Mouse (Mus musculus): ENCODE data around the gene Pgpep1. TPM values are rescaled to one million over a fixed set of nuclear protein-coding genes. Genes with fewer than 3 reads are reported as not detected.
A peak's percentile ranks its signal among the peaks of the same experiment; 100 is the strongest.

The Pgpep1 gene
- polyA plus RNA-seq, 1 experiment: 18.2 TPM

GRCm38 (mm10) chr8:70697366-70698250, 37.4 kb upstream of the Pgpep1 start:
- 69% methylated on average over 12 of the region's 12 CpGs for WGBS
- Histone ChIP-seq H3K27ac (ENCODE audit: insufficient read depth, low read length) (peak overlapping the region; percentile 96), H3K4me3 (ENCODE audit: extremely low read depth, insufficient read depth, insufficient read length) (peak overlapping the region; percentile 31), H3K27me3 (ENCODE audit: control insufficient read depth, insufficient read depth, low read length) (no peaks in the 10 kb centered on the region), H3K4me1 (ENCODE audit: control insufficient read depth, insufficient read depth, insufficient read length) (peaks cover 48% of the 10 kb centered on the region), H3K36me3 (ENCODE audit: control insufficient read depth, insufficient read depth, low read length) (peaks cover 7% of the 10 kb centered on the region)
- DNase-seq (ENCODE audit: low read depth in 1 of 2, low spot score in 2 of 2): no peak
- no peak for TF ChIP-seq POLR2A (IDR thresholded peaks at IDR 0.05; ENCODE audit: low read depth, low read length)

- Histone ChIP-seq H3K36me3 (ENCODE audit: control insufficient read depth, insufficient read depth, low read length) (peaks cover 6% of the 10 kb centered on the region), H3K4me3 (ENCODE audit: extremely low read depth, insufficient read depth, insufficient read length) (no peak overlapping the region), H3K27ac (ENCODE audit: insufficient read depth, low read length) (peak overlapping the region; percentile 67), H3K4me1 (ENCODE audit: control insufficient read depth, insufficient read depth, insufficient read length) (peaks cover 48% of the 10 kb centered on the region), H3K27me3 (ENCODE audit: control insufficient read depth, insufficient read depth, low read length) (no peaks in the 10 kb centered on the region)
- 77% methylated on average over 4 of the region's 4 CpGs for whole genome bisulfite sequencing
- no peak for DNase-seq (ENCODE audit: low read depth in 1 of 2, low spot score in 2 of 2)
- no peak for TF ChIP-seq CTCF (IDR thresholded peaks at IDR 0.05; ENCODE audit: extremely low read depth, insufficient read depth, insufficient read length, insufficient replicate concordance)
- no peak for TF ChIP-seq POLR2A (IDR thresholded peaks at IDR 0.05; ENCODE audit: low read depth, low read length)
These were observed 36.8 kb upstream of the Pgpep1 start for GRCm38 (mm10) chr8:70696946-70697345.

GRCm38 (mm10) chr8:70696019-70696885, 36.1 kb upstream of the Pgpep1 start:
- DNase-seq (ENCODE audit: low read depth in 1 of 2, low spot score in 2 of 2): peak in 1 of 2 experiments; percentile 61
- H3K4me3 ChIP-seq (ENCODE audit: extremely low read depth, insufficient read depth, insufficient read length): peak overlapping the region; percentile 0; the same call in 1 of the 2 replicates
- H3K36me3 ChIP-seq (ENCODE audit: control insufficient read depth, insufficient read depth, low read length): peaks cover 4% of the 10 kb centered on the region
- WGBS: 4% methylated on average over 31 of the region's 31 CpGs
- peaks cover 44% of the 10 kb centered on the region for H3K4me1 ChIP-seq (ENCODE audit: control insufficient read depth, insufficient read depth, insufficient read length)
- TF ChIP-seq POLR2A (IDR thresholded peaks at IDR 0.05; ENCODE audit: low read depth, low read length) (no peak), CTCF (IDR thresholded peaks at IDR 0.05; ENCODE audit: extremely low read depth, insufficient read depth, insufficient read length, insufficient replicate concordance) (no peak)
- H3K27me3 ChIP-seq (ENCODE audit: control insufficient read depth, insufficient read depth, low read length): no peaks in the 10 kb centered on the region
- peak overlapping the region; percentile 92 for H3K27ac ChIP-seq (ENCODE audit: insufficient read depth, low read length)

GRCm38 (mm10) chr8:70695318-70696018, 35.3 kb upstream of the Pgpep1 start:
- Histone ChIP-seq H3K27me3 (ENCODE audit: control insufficient read depth, insufficient read depth, low read length) (no peaks in the 10 kb centered on the region), H3K4me3 (ENCODE audit: extremely low read depth, insufficient read depth, insufficient read length) (peak overlapping the region; percentile 0; the same call in 1 of the 2 replicates), H3K36me3 (ENCODE audit: control insufficient read depth, insufficient read depth, low read length) (no peaks in the 10 kb centered on the region), H3K27ac (ENCODE audit: insufficient read depth, low read length) (peak overlapping the region; percentile 92), H3K4me1 (ENCODE audit: control insufficient read depth, insufficient read depth, insufficient read length) (peaks cover 38% of the 10 kb centered on the region)
- peak; percentile 74 to 88 for DNase-seq (ENCODE audit: low read depth in 1 of 2, low spot score in 2 of 2)
- TF ChIP-seq POLR2A (IDR thresholded peaks at IDR 0.05; ENCODE audit: low read depth, low read length) (no peak), CTCF (IDR thresholded peaks at IDR 0.05; ENCODE audit: extremely low read depth, insufficient read depth, insufficient read length, insufficient replicate concordance) (no peak)
- 5% methylated on average over 31 of the region's 32 CpGs for WGBS

- H3K27ac ChIP-seq (ENCODE audit: insufficient read depth, low read length): peak overlapping the region; percentile 64
- no peaks in the 10 kb centered on the region for H3K27me3 ChIP-seq (ENCODE audit: control insufficient read depth, insufficient read depth, low read length)
- no peaks in the 10 kb centered on the region for H3K36me3 ChIP-seq (ENCODE audit: control insufficient read depth, insufficient read depth, low read length)
- 18% methylated on average over 5 of the region's 5 CpGs for WGBS
- DNase-seq (ENCODE audit: low read depth in 1 of 2, low spot score in 2 of 2): peak in 1 of 2 experiments; percentile 42
- TF ChIP-seq POLR2A (IDR thresholded peaks at IDR 0.05; ENCODE audit: low read depth, low read length) (no peak), CTCF (IDR thresholded peaks at IDR 0.05; ENCODE audit: extremely low read depth, insufficient read depth, insufficient read length, insufficient replicate concordance) (no peak)
- peaks cover 38% of the 10 kb centered on the region for H3K4me1 ChIP-seq (ENCODE audit: control insufficient read depth, insufficient read depth, insufficient read length)
- no peak overlapping the region for H3K4me3 ChIP-seq (ENCODE audit: extremely low read depth, insufficient read depth, insufficient read length)
These were observed 33.4 kb upstream of the Pgpep1 start for GRCm38 (mm10) chr8:70693636-70694035.

- no peak for TF ChIP-seq CTCF (IDR thresholded peaks at IDR 0.05; ENCODE audit: extremely low read depth, insufficient read depth, insufficient read length, insufficient replicate concordance)
- TF ChIP-seq POLR2A (IDR thresholded peaks at IDR 0.05; ENCODE audit: low read depth, low read length): no peak
- 61% methylated on average over 20 of the region's 20 CpGs for WGBS
- Histone ChIP-seq H3K4me1 (ENCODE audit: control insufficient read depth, insufficient read depth, insufficient read length) (peaks cover 28% of the 10 kb centered on the region), H3K27me3 (ENCODE audit: control insufficient read depth, insufficient read depth, low read length) (no peaks in the 10 kb centered on the region), H3K4me3 (ENCODE audit: extremely low read depth, insufficient read depth, insufficient read length) (no peak overlapping the region), H3K36me3 (ENCODE audit: control insufficient read depth, insufficient read depth, low read length) (no peaks in the 10 kb centered on the region), H3K27ac (ENCODE audit: insufficient read depth, low read length) (no peak overlapping the region)
- no peak for DNase-seq (ENCODE audit: low read depth in 1 of 2, low spot score in 2 of 2)
These were observed 31.6 kb upstream of the Pgpep1 start for GRCm38 (mm10) chr8:70691727-70692231.
